Mouse (Mus musculus) limb, embryonic 15.5 days (tissue): ENCODE data around the gene Tmem203. TPM values are rescaled to one million over a fixed set of nuclear protein-coding genes. Genes with fewer than 3 reads are reported as not detected.

Source experiments
- ATAC-seq: fragments of 200-750 bp; cut with Nextera tagmentation; 2 replicates; pipeline ENCODE4 v1.8.0; 2017; ENCODE audit warnings: low read depth, moderate TSS enrichment; ENCODE audit not compliant: insufficient number of reproducible peaks, low FRiP score, low TSS enrichment
- H3K27ac ChIP-seq: fragments of 300-500 bp; sonication (generic); 2 replicates; pipeline ENCODE4 v1.5.1; 2015; ENCODE audit warnings: moderate library complexity, mild to moderate bottlenecking, inconsistent platforms
- H3K27me3 ChIP-seq: fragments of 300-500 bp; sonication (generic); 2 replicates; pipeline ENCODE4 v1.6.1; 2015; ENCODE audit warnings: inconsistent platforms
- H3K36me3 ChIP-seq: fragments of 300-500 bp; sonication (generic); 2 replicates; pipeline ENCODE4 v1.6.1; 2015; ENCODE audit warnings: inconsistent platforms
- H3K4me1 ChIP-seq: fragments of 300-500 bp; sonication (generic); 2 replicates; pipeline ENCODE4 v1.6.1; 2015; ENCODE audit warnings: inconsistent platforms
- H3K4me2 ChIP-seq: fragments of 300-500 bp; sonication (generic); 2 replicates; pipeline ENCODE4 v1.6.1; 2015; ENCODE audit warnings: mild to moderate bottlenecking, inconsistent platforms
- H3K4me3 ChIP-seq: fragments of 300-500 bp; sonication (generic); 2 replicates; pipeline ENCODE4 v1.5.1; 2015; ENCODE audit warnings: mild to moderate bottlenecking, inconsistent platforms
- H3K9ac ChIP-seq: fragments of 300-500 bp; sonication (generic); 2 replicates; pipeline ENCODE4 v1.6.1; 2015; ENCODE audit warnings: inconsistent platforms
- H3K9me3 ChIP-seq: fragments of 300-500 bp; sonication (generic); 2 replicates; pipeline ENCODE4 v1.6.1; 2016; ENCODE audit warnings: inconsistent platforms
- WGBS: fragments of 180-500 bp; shearing (Covaris S2); methylation state at CpG from one replicate; pipeline ENCODE4 v1.1.7; 2015; 5-methylcytosine and 5-hydroxymethylcytosine counted together
- polyA plus RNA-seq: library from polyadenylated mRNA; unstranded; fragments of >200 nt; fragmentation: Nextera tagmentation; extraction: Ambion mirVana; gene quantifications from 2 replicates; pipeline ENCODE4 v1.2.1, GENCODE M21; 2015

Tmem203 gene
- polyA plus RNA-seq, 1 experiment from 2014 or later, result 21.4 TPM

GRCm38 (mm10) chr2:25234551-25235220 is 20.6 kb upstream of the Tmem203 start:
- 64% methylated on average over 5 of the region's 5 CpGs for WGBS
- Histone ChIP-seq H3K36me3 (no peaks in the 10 kb centered on the region), H3K4me1 (no peaks in the 10 kb centered on the region), H3K4me2 (no peak overlapping the region), H3K9ac (no peak overlapping the region), H3K9me3 (no peaks in the 10 kb centered on the region), H3K27me3 (peaks cover 48% of the 10 kb centered on the region), H3K27ac (no peak overlapping the region), H3K4me3 (no peak overlapping the region)
- no peak for ATAC-seq

GRCm38 (mm10) chr2:25236614-25237013 is 18.6 kb upstream of the Tmem203 start, which contains the start of gene Rnf224:
TSS of gene Rnf224 (minus strand) at chr2:25236787.
- 38% methylated on average over 8 of the region's 8 CpGs for WGBS
- no peak within 1 kb of the TSS; the same call in 1 of the 2 replicates for H3K27ac ChIP-seq

GRCm38 (mm10) chr2:25237522-25237921 is 17.7 kb upstream of the Tmem203 start:
- 62% methylated on average over 4 of the region's 4 CpGs for WGBS
- Histone ChIP-seq H3K4me2 (no peak overlapping the region), H3K36me3 (no peaks in the 10 kb centered on the region), H3K27ac (no peak overlapping the region; the same call in 1 of the 2 replicates), H3K4me1 (peaks cover 24% of the 10 kb centered on the region), H3K4me3 (no peak overlapping the region), H3K9me3 (no peaks in the 10 kb centered on the region), H3K9ac (no peak overlapping the region), H3K27me3 (peaks cover 48% of the 10 kb centered on the region)
- no peak for ATAC-seq

More at GRCm38 (mm10) chr2:25236614-25237013, 18.6 kb upstream of the Tmem203 start, which contains the start of gene Rnf224:
- H3K27me3 ChIP-seq, result peaks cover 41% of the 10 kb centered on the region
- H3K4me3 ChIP-seq, result no peak within 1 kb of the TSS
- H3K9ac ChIP-seq, result 0 out of 2 replicates have a peak within 1 kb of the TSS, but pooled peaks have one; percentile 7
- no peak for ATAC-seq
- no peak within 1 kb of the TSS for H3K4me2 ChIP-seq
- H3K4me1 ChIP-seq, result peaks cover 15% of the 10 kb centered on the region
- no peaks in the 10 kb centered on the region for H3K36me3 ChIP-seq
- H3K9me3 ChIP-seq, result no peaks in the 10 kb centered on the region

- Histone ChIP-seq H3K36me3 (no peaks in the 10 kb centered on the region), H3K27ac (no peak overlapping the region), H3K9ac (no peak overlapping the region), H3K4me1 (peaks cover 28% of the 10 kb centered on the region), H3K27me3 (peaks cover 49% of the 10 kb centered on the region), H3K4me2 (no peak overlapping the region), H3K4me3 (no peak overlapping the region), H3K9me3 (no peaks in the 10 kb centered on the region)
- ATAC-seq, result no peak
These were observed 17.1 kb upstream of the Tmem203 start for GRCm38 (mm10) chr2:25238106-25238505.

GRCm38 (mm10) chr2:25239766-25240165 is 15.5 kb upstream of the Tmem203 start:
- Histone ChIP-seq H3K4me3 (0 out of 2 replicates have a peak overlapping the region, but pooled peaks have one; percentile 7), H3K4me2 (no peak overlapping the region), H3K4me1 (peaks cover 28% of the 10 kb centered on the region), H3K36me3 (no peaks in the 10 kb centered on the region), H3K27ac (no peak overlapping the region), H3K9ac (no peak overlapping the region), H3K9me3 (no peaks in the 10 kb centered on the region), H3K27me3 (peaks cover 49% of the 10 kb centered on the region)
- 80% methylated on average over 3 of the region's 3 CpGs for WGBS
- ATAC-seq, result no peak

GRCm38 (mm10) chr2:25240310-25240709 is 14.9 kb upstream of the Tmem203 start:
- H3K27ac ChIP-seq, result peak overlapping the region; percentile 73
- ATAC-seq, result no peak
- peaks cover 28% of the 10 kb centered on the region for H3K4me1 ChIP-seq
- peak overlapping the region; percentile 97 for H3K4me2 ChIP-seq
- 0 out of 2 replicates have a peak overlapping the region, but pooled peaks have one; percentile 21 for H3K9ac ChIP-seq
- no peaks in the 10 kb centered on the region for H3K9me3 ChIP-seq
- H3K4me3 ChIP-seq, result peak overlapping the region; percentile 53
- peaks cover 47% of the 10 kb centered on the region for H3K27me3 ChIP-seq
- peaks cover 3% of the 10 kb centered on the region; the same call in 1 of the 2 replicates for H3K36me3 ChIP-seq
- WGBS, result 53% methylated on average over 8 of the region's 8 CpGs

- H3K9ac ChIP-seq, result 0 out of 2 replicates have a peak overlapping the region, but pooled peaks have one; percentile 21
- H3K36me3 ChIP-seq, result peaks cover 5% of the 10 kb centered on the region
- H3K27ac ChIP-seq, result peak overlapping the region; percentile 73
- H3K27me3 ChIP-seq, result peaks cover 42% of the 10 kb centered on the region
- H3K4me1 ChIP-seq, result peaks cover 28% of the 10 kb centered on the region
- 1% methylated on average over 29 of the region's 29 CpGs for WGBS
- H3K4me3 ChIP-seq, result peak overlapping the region; percentile 53
- ATAC-seq, result peak; percentile 79
- H3K4me2 ChIP-seq, result peak overlapping the region; percentile 97
- no peaks in the 10 kb centered on the region for H3K9me3 ChIP-seq
These were observed 14.4 kb upstream of the Tmem203 start for GRCm38 (mm10) chr2:25240723-25241437.

- ATAC-seq, result no peak
- H3K27me3 ChIP-seq, result peaks cover 36% of the 10 kb centered on the region
- peak overlapping the region; percentile 97 for H3K4me2 ChIP-seq
- WGBS, result 14% methylated on average over 6 of the region's 6 CpGs
- no peaks in the 10 kb centered on the region for H3K9me3 ChIP-seq
- no peak overlapping the region for H3K9ac ChIP-seq
- peak overlapping the region; percentile 53 for H3K4me3 ChIP-seq
- no peak overlapping the region; the same call in 1 of the 2 replicates for H3K27ac ChIP-seq
- peaks cover 10% of the 10 kb centered on the region for H3K36me3 ChIP-seq
- H3K4me1 ChIP-seq, result peaks cover 28% of the 10 kb centered on the region
These were observed 13.8 kb upstream of the Tmem203 start for GRCm38 (mm10) chr2:25241438-25241775.

- Histone ChIP-seq H3K4me3 (peak within 1 kb of the TSS; percentile 53), H3K27ac (peak within 1 kb of the TSS; percentile 73), H3K4me2 (peak within 1 kb of the TSS; percentile 97), H3K27me3 (peaks cover 35% of the 10 kb centered on the region), H3K4me1 (peaks cover 28% of the 10 kb centered on the region), H3K9ac (peak within 1 kb of the TSS; percentile 37; the same call in 1 of the 2 replicates), H3K9me3 (no peaks in the 10 kb centered on the region), H3K36me3 (peaks cover 11% of the 10 kb centered on the region)
- under 1% methylated on average over 40 of the region's 59 CpGs for WGBS
- no peak for ATAC-seq
These were observed 13.1 kb upstream of the Tmem203 start, which contains the start of the genes Rnf208 and Cysrt1 for GRCm38 (mm10) chr2:25242101-25242506. TSS of gene Rnf208 (plus strand) at chr2:25242255. TSS of gene Cysrt1 (minus strand) at chr2:25242452.

GRCm38 (mm10) chr2:25243342-25243741 is 11.9 kb upstream of the Tmem203 start:
- 75% methylated on average over 8 of the region's 8 CpGs for WGBS
- peaks cover 35% of the 10 kb centered on the region for H3K27me3 ChIP-seq
- no peak overlapping the region for H3K4me2 ChIP-seq
- no peak for ATAC-seq
- H3K9me3 ChIP-seq, result no peaks in the 10 kb centered on the region
- H3K27ac ChIP-seq, result no peak overlapping the region
- H3K4me3 ChIP-seq, result no peak overlapping the region
- peaks cover 28% of the 10 kb centered on the region for H3K4me1 ChIP-seq
- peaks cover 21% of the 10 kb centered on the region for H3K36me3 ChIP-seq
- no peak overlapping the region for H3K9ac ChIP-seq

GRCm38 (mm10) chr2:25244144-25244543 is 11.1 kb upstream of the Tmem203 start:
- Histone ChIP-seq H3K4me1 (peaks cover 28% of the 10 kb centered on the region), H3K36me3 (peaks cover 29% of the 10 kb centered on the region), H3K4me3 (no peak overlapping the region), H3K4me2 (no peak overlapping the region), H3K27ac (no peak overlapping the region), H3K27me3 (peaks cover 35% of the 10 kb centered on the region), H3K9ac (no peak overlapping the region), H3K9me3 (no peaks in the 10 kb centered on the region)
- no peak for ATAC-seq
- WGBS, result 84% methylated on average over 4 of the region's 4 CpGs
